Mouse (Mus musculus) CH12.LX (cell line): Measurements from ENCODE around the gene Bcl2l11. TPM values are rescaled to one million over a fixed set of nuclear protein-coding genes. Genes with fewer than 3 reads are reported as not detected.

ENCODE experiments used
- DNase-seq: peaks from one replicate; pipeline ENCODE4 v3.0.0-alpha.2; 2013; ENCODE audit errors: extremely low read depth
- H3K27ac ChIP-seq: 2 replicates; pipeline ENCODE4 v1.5.1; 2012; ENCODE audit warnings: low read depth, mild to moderate bottlenecking, control low read depth, moderate library complexity; ENCODE audit not compliant: insufficient read depth
- H3K27me3 ChIP-seq: replicated peaks from 2 replicates; pipeline ENCODE3; 2012; ENCODE audit warnings: inconsistent platforms
- H3K36me3 ChIP-seq, 2 experiments: replicated peaks in 1 of 2; 2 replicates each; pipeline versions ENCODE3 to v1.6.1; 2012; ENCODE audit warnings: inconsistent platforms in 1 of 2, low read length in 1 of 2, mild to moderate bottlenecking in 1 of 2, mixed read lengths in 1 of 2, moderate library complexity in 1 of 2; ENCODE audit not compliant: control insufficient read depth in 1 of 2, insufficient read depth in 1 of 2
- H3K4me1 ChIP-seq, 2 experiments: 2 replicates each; pipeline ENCODE4 v1.6.1; 2012; ENCODE audit warnings: inconsistent platforms in 1 of 2, moderate library complexity in 1 of 2; ENCODE audit not compliant: insufficient read depth in 2 of 2, control insufficient read depth in 1 of 2
- H3K4me2 ChIP-seq: 2 replicates; pipeline ENCODE4 v1.6.1; 2012; ENCODE audit warnings: low read depth, mild to moderate bottlenecking, control low read depth; ENCODE audit not compliant: poor library complexity, insufficient read depth, severe bottlenecking
- H3K4me3 ChIP-seq, 3 experiments: fragments of 150-350 bp in 1 of 3; sonication (generic) in 1 of 3; replicated peaks in 1 of 3; 2 replicates each; pipeline versions ENCODE3 to v1.5.1; 2011 to 2012; ENCODE audit warnings: low read depth in 2 of 3, low read length in 2 of 3, mild to moderate bottlenecking in 2 of 3, moderate library complexity in 2 of 3, control low read depth in 1 of 3, improper control_type of control experiment in 1 of 3, inconsistent platforms in 1 of 3, mixed read lengths in 1 of 3; ENCODE audit not compliant: poor library complexity in 1 of 3
- H3K79me2 ChIP-seq: replicated peaks from 2 replicates; pipeline ENCODE4 v1.6.1; 2012; ENCODE audit warnings: mild to moderate bottlenecking, moderate library complexity; ENCODE audit not compliant: control insufficient read depth, poor library complexity, insufficient read depth, severe bottlenecking; ENCODE audit errors: extremely low read depth
- H3K9ac ChIP-seq: 2 replicates; pipeline ENCODE4 v1.6.1; 2012; ENCODE audit warnings: low read depth, mild to moderate bottlenecking, control low read depth, moderate library complexity; ENCODE audit not compliant: insufficient read depth
- H3K9me3 ChIP-seq: replicated peaks from 2 replicates; pipeline ENCODE3; 2012; ENCODE audit warnings: low read length, inconsistent platforms, mixed read lengths
- E2F4 ChIP-seq: IDR thresholded peaks from 2 replicates; pipeline ENCODE4 v1.6.1; 2011; ENCODE audit warnings: low read depth, low read length, improper control_type of control experiment; ENCODE audit not compliant: insufficient replicate concordance
- EP300 ChIP-seq: IDR thresholded peaks from 2 replicates; pipeline ENCODE4 v1.6.1; 2011; ENCODE audit warnings: low read length, improper control_type of control experiment
- HCFC1 ChIP-seq: IDR thresholded peaks from 2 replicates; pipeline ENCODE4 v1.6.1; 2012; ENCODE audit warnings: low read depth, mild to moderate bottlenecking, inconsistent platforms, low read length, improper control_type of control experiment
- IRF4 ChIP-seq: IDR thresholded peaks from 2 replicates; pipeline ENCODE4 v1.6.1; 2014; ENCODE audit warnings: low read depth, mild to moderate bottlenecking, inconsistent platforms, low read length, improper control_type of control experiment
- JUN ChIP-seq: IDR thresholded peaks from 2 replicates; pipeline ENCODE4 v1.6.1; 2011; ENCODE audit warnings: low read depth, mild to moderate bottlenecking, low read length, improper control_type of control experiment, moderate library complexity; ENCODE audit not compliant: insufficient read depth
- JUND ChIP-seq: conservative IDR thresholded peaks from 2 replicates; pipeline ENCODE4 v1.6.1; 2011; ENCODE audit warnings: low read depth, low read length, improper control_type of control experiment
- KAT2A ChIP-seq: IDR thresholded peaks from 2 replicates; pipeline ENCODE4 v1.6.1; 2012; ENCODE audit warnings: low read length, improper control_type of control experiment, inconsistent platforms; ENCODE audit not compliant: insufficient replicate concordance
- MAFK ChIP-seq: IDR thresholded peaks from 2 replicates; pipeline ENCODE4 v1.6.1; 2011; ENCODE audit warnings: low read length, improper control_type of control experiment; ENCODE audit not compliant: insufficient replicate concordance
- MAX ChIP-seq: IDR thresholded peaks from 2 replicates; pipeline ENCODE4 v1.6.1; 2011; ENCODE audit warnings: low read length, improper control_type of control experiment
- MXI1 ChIP-seq: IDR thresholded peaks from 2 replicates; pipeline ENCODE4 v1.6.1; 2011; ENCODE audit warnings: mild to moderate bottlenecking, low read depth, low read length, improper control_type of control experiment
- MYC ChIP-seq: IDR thresholded peaks from 2 replicates; pipeline ENCODE4 v1.6.1; 2011; ENCODE audit warnings: low read depth, mild to moderate bottlenecking, improper control_type of control experiment, low read length
- NRF1 ChIP-seq: IDR thresholded peaks from 2 replicates; pipeline ENCODE4 v1.6.1; 2014; ENCODE audit warnings: low read depth, mild to moderate bottlenecking, inconsistent platforms, low read length, improper control_type of control experiment, moderate library complexity
- PAX5 ChIP-seq: IDR thresholded peaks from 2 replicates; pipeline ENCODE4 v1.6.1; 2012; ENCODE audit warnings: low read length, inconsistent platforms, mixed read lengths
- POLR2A ChIP-seq: IDR thresholded peaks from 2 replicates; pipeline ENCODE4 v1.6.1; 2011; ENCODE audit warnings: low read depth, mild to moderate bottlenecking, improper control_type of control experiment, low read length
- POLR2AphosphoS2 ChIP-seq: IDR thresholded peaks from 2 replicates; pipeline ENCODE4 v1.6.1; 2011; ENCODE audit warnings: low read depth, low read length, improper control_type of control experiment
- RAD21 ChIP-seq: IDR thresholded peaks from 2 replicates; pipeline ENCODE4 v1.6.1; 2011; ENCODE audit warnings: low read depth, mild to moderate bottlenecking, low read length, improper control_type of control experiment, moderate library complexity
- SIN3A ChIP-seq: IDR thresholded peaks from 2 replicates; pipeline ENCODE4 v1.6.1; 2012; ENCODE audit warnings: low read length, improper control_type of control experiment, inconsistent platforms
- TBP ChIP-seq: conservative IDR thresholded peaks from 2 replicates; pipeline ENCODE4 v1.6.1; 2011; ENCODE audit warnings: low read depth, low read length, improper control_type of control experiment
- TCF12 ChIP-seq: IDR thresholded peaks from 2 replicates; pipeline ENCODE4 v1.6.1; 2014; ENCODE audit warnings: low read depth, mild to moderate bottlenecking, inconsistent platforms, low read length, improper control_type of control experiment
- UBTF ChIP-seq: IDR thresholded peaks from 2 replicates; pipeline ENCODE4 v1.6.1; 2012; ENCODE audit warnings: low read depth, mild to moderate bottlenecking, inconsistent platforms, low read length, improper control_type of control experiment, moderate library complexity
- USF1 ChIP-seq: IDR thresholded peaks from 2 replicates; pipeline ENCODE4 v1.6.1; 2014; ENCODE audit warnings: low read depth, mild to moderate bottlenecking, inconsistent platforms, low read length, improper control_type of control experiment
- ZC3H11A ChIP-seq: IDR thresholded peaks from 2 replicates; pipeline ENCODE4 v1.6.1; 2012; ENCODE audit warnings: low read depth, mild to moderate bottlenecking, inconsistent platforms, low read length, improper control_type of control experiment
- ZMIZ1 ChIP-seq: IDR thresholded peaks from 2 replicates; pipeline ENCODE4 v1.6.1; 2012; ENCODE audit warnings: low read depth, mild to moderate bottlenecking, inconsistent platforms, low read length, improper control_type of control experiment
- dilution Hi-C: fragments of 300-500 bp; cut with MboI; formaldehyde crosslinking; loops from 2 replicates; pipeline ENCODE4 v1.14.3; 2020; ENCODE audit warnings: low sequenced_read_pairs; ENCODE audit not compliant: extremely low pct_unique_long_range_greater_than_20kb, extremely low pct_ligation_motif_present
- in situ Hi-C: fragments of 300-500 bp; cut with MboI; formaldehyde crosslinking; loops from 3 replicates; pipeline ENCODE4 v1.14.3; 2019; ENCODE audit warnings: low sequenced_read_pairs, low pct_ligation_motif_present, low pct_unique_long_range_greater_than_20kb, mixed read lengths
- polyA plus RNA-seq: library from polyadenylated mRNA; unstranded; fragments of >175 nt; gene quantifications from 2 replicates; pipeline ENCODE4 v1.2.1, GENCODE M21; 2012; ENCODE audit warnings: low read depth; ENCODE audit not compliant: insufficient read length
- total RNA-seq, 2 experiments: library from RNA; depleted of rRNA; stranded (reverse); fragments of 300-350 nt in 1 of 2; fragments of >200 nt in 1 of 2; gene quantifications; 2 replicates each; pipeline ENCODE4 v1.2.3; 2012 to 2014

Bcl2l11 gene
- total and polyA plus RNA-seq, 3 experiments: 7.8 to 24.6 (median 11.6) TPM

- Histone ChIP-seq H3K9ac (no peak overlapping the region), H3K9me3 (peaks cover 4% of the 10 kb centered on the region), H3K4me1 (peaks cover 23 to 48% of the 10 kb centered on the region in 2 experiments), H3K79me2 (no peaks in the 10 kb centered on the region), H3K36me3 (peaks cover 6 to 79% of the 10 kb centered on the region in 2 experiments), H3K27me3 (no peaks in the 10 kb centered on the region), H3K4me2 (no peak overlapping the region), H3K27ac (no peak overlapping the region), H3K4me3 (no peak overlapping the region)
- TF ChIP-seq IRF4: no peak
- no peak for TF ChIP-seq TBP
- TF ChIP-seq RAD21: no peak
- TF ChIP-seq HCFC1: no peak
- no peak for TF ChIP-seq JUN
- no peak for TF ChIP-seq PAX5
- DNase-seq: no peak
- in situ Hi-C loops (no loop called here), dilution Hi-C loops (no loop called here)
These were observed 23.8 kb downstream of the Bcl2l11 start for GRCm38 (mm10) chr2:128149596-128149995.

GRCm38 (mm10) chr2:128152211-128152610 lies 26.4 kb downstream of the Bcl2l11 start:
- Histone ChIP-seq H3K9me3 (peaks cover 4% of the 10 kb centered on the region), H3K9ac (no peak overlapping the region), H3K4me3 (peak overlapping the region in 1 of 3 experiments; percentile 7), H3K27ac (peak overlapping the region; percentile 41), H3K79me2 (no peaks in the 10 kb centered on the region), H3K4me1 (peaks cover 38 to 74% of the 10 kb centered on the region in 2 experiments), H3K4me2 (no peak overlapping the region), H3K27me3 (no peaks in the 10 kb centered on the region), H3K36me3 (peaks cover 6 to 84% of the 10 kb centered on the region in 2 experiments)
- dilution Hi-C loops (no loop called here), in situ Hi-C loops (no loop called here)
- no peak for TF ChIP-seq NRF1
- TF ChIP-seq ZC3H11A: no peak
- no peak for TF ChIP-seq JUND
- TF ChIP-seq MYC: no peak
- TF ChIP-seq PAX5: no peak
- TF ChIP-seq E2F4: no peak
- DNase-seq: no peak

DNA sequence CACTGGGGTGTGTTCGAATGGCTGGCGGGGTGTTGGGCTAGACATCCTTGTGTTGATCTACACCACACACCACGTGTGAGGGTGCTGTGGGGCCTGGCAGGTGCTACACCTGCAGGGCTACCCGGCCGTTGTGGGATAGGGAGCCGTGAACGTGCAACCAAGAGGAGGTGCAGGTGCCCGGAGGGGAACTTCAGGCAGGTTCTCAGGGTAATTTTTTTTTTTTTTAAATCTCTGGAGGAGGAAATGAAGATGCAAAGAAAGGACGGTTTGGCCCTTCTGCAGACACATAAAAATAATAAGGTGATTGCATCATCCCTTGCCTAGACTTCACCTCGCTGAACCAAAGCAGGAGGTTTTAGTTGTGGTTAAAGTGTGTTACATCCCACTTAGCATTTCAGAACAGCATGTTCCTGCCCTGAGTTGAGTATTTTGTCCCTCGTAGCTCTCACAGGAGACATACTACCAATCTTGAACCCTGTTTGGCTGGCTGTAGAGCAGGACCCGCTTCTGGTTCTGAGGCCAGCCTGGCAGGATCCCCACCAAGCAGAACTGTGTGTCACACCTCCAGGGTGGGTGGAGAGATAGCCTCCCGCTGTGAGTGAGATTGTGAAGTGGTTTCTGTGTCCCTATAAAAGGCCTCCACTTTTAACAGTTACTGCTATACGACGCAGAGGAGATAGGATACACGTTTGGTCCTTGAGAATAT lies 27.2 kb downstream of the Bcl2l11 start:
- peak; percentile 84 for DNase-seq
- H3K27ac ChIP-seq: peak overlapping the region; percentile 59
- no peaks in the 10 kb centered on the region for H3K79me2 ChIP-seq
- peak overlapping the region; percentile 30; the same call in 1 of the 2 replicates for H3K4me2 ChIP-seq
- no peak overlapping the region for H3K9ac ChIP-seq
- H3K36me3 ChIP-seq: peaks cover 9 to 84% of the 10 kb centered on the region in 2 experiments
- H3K4me1 ChIP-seq: peaks cover 42 to 81% of the 10 kb centered on the region in 2 experiments
- H3K4me3 ChIP-seq: peak overlapping the region in 1 of 3 experiments; percentile 9
- peaks cover 4% of the 10 kb centered on the region for H3K9me3 ChIP-seq
- in situ Hi-C loops: no loop called here
- dilution Hi-C loops: no loop called here
- no peaks in the 10 kb centered on the region for H3K27me3 ChIP-seq
- TF ChIP-seq HCFC1 (no peak), USF1 (no peak), POLR2A (no peak), TCF12 (peak; percentile 94), EP300 (0 out of 2 replicates have a peak, but pooled peaks have one; percentile 53), JUND (no peak), POLR2AphosphoS2 (no peak), E2F4 (no peak), TBP (no peak), IRF4 (peak; percentile 38), ZMIZ1 (no peak), MXI1 (peak; percentile 43; the same call in 1 of the 2 replicates), ZC3H11A (no peak), MAFK (no peak), UBTF (no peak), MAX (peak; percentile 73), KAT2A (no peak), MYC (peak; percentile 45; the same call in 1 of the 2 replicates), SIN3A (no peak)
